Mouse (Mus musculus): ENCODE results near the gene Naa80. TPM values are rescaled to one million over a fixed set of nuclear protein-coding genes. Genes with fewer than 3 reads are reported as not detected.

The Naa80 gene
- 15.1 and 19.1 TPM in 2 replicates for polyA plus RNA-seq (2015; fragmentation: Nextera tagmentation; extraction: Ambion mirVana)

DNA sequence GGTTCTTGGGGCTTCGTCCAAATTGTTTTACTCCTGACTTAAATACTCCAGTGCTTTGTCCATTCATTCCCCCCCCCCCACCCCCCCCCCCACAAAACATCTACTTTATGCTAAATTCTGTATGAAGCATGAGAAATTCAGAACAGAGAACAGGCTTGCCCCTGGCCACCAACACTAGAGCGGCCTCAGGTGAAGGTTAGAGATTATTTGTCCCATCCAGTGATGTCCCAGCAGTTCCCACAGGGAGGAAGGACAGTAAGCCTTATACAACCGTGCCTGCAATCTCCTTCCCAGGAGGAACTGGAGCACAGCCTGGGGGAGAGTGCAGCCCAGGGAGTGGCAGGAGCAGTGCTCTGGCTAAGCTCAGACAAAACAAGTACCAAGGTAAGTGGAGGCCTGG lies at the start of gene Naa80:
TSS of gene Naa80 (plus strand) at position 301 of the 400 bp plus-strand sequence.
- H3K9me3 ChIP-seq = no peaks in the 10 kb centered on the region
- no peak for ATAC-seq
- H3K4me1 ChIP-seq (replicated peaks) = peaks cover 36% of the 10 kb centered on the region
- 69% methylated on average over 3 of the region's 3 CpGs for WGBS
- H3K9ac ChIP-seq = 0 out of 2 replicates have a peak within 1 kb of the TSS, but pooled peaks have one; percentile 8
- H3K27ac ChIP-seq = no peak within 1 kb of the TSS; the same call in 1 of the 2 replicates
- H3K4me2 ChIP-seq (replicated peaks) = no peak within 1 kb of the TSS
- no peaks in the 10 kb centered on the region for H3K27me3 ChIP-seq (replicated peaks)
- peaks cover 10% of the 10 kb centered on the region for H3K36me3 ChIP-seq
- H3K4me3 ChIP-seq (replicated peaks) = no peak within 1 kb of the TSS

DNA sequence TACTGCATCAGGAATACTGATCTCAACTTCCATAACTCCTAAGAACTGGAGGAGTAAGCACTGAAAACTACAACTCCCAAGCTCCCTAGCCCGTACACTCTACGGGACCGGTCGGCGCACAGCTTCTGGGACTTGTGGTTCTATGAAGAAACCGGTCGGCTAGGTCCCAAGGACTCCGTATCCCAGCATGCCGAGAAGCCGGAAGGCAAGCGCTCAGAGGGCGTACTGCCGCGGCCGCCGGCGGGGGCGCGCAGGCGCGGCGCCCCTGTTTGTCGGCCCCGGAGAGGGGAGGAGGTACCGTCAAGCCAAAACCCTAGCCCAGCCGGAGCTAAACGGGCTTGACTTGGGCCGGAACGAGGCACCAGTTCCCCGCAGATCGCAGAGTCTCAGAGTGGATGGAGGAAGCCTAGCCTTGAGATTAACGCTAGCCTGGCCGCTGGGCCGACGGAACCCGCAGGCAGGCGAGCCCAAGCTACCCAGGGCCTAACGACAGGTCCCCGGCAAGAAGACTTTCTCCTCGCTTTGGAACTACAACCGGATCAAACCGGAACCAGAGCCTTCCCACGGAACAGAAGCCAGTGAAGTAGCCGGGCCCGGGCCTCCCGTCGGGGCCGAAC lies 44.8 kb upstream of the Naa80 start, which contains the start of gene Tmem115:
TSS of gene Tmem115 (plus strand) at position 155 of the 617 bp plus-strand sequence.
- Histone ChIP-seq H3K36me3 (peaks cover 10% of the 10 kb centered on the region; the same call in 1 of the 2 replicates), H3K4me2 (replicated peaks) (peak within 1 kb of the TSS; percentile 92), H3K9me3 (no peaks in the 10 kb centered on the region), H3K4me1 (replicated peaks) (peaks cover 21% of the 10 kb centered on the region), H3K27me3 (replicated peaks) (no peaks in the 10 kb centered on the region), H3K27ac (peak within 1 kb of the TSS; percentile 79), H3K4me3 (replicated peaks) (peak within 1 kb of the TSS; percentile 76), H3K9ac (peak within 1 kb of the TSS; percentile 79)
- whole genome bisulfite sequencing = under 1% methylated on average over 48 of the region's 48 CpGs
- peak; percentile 98 for ATAC-seq

DNA sequence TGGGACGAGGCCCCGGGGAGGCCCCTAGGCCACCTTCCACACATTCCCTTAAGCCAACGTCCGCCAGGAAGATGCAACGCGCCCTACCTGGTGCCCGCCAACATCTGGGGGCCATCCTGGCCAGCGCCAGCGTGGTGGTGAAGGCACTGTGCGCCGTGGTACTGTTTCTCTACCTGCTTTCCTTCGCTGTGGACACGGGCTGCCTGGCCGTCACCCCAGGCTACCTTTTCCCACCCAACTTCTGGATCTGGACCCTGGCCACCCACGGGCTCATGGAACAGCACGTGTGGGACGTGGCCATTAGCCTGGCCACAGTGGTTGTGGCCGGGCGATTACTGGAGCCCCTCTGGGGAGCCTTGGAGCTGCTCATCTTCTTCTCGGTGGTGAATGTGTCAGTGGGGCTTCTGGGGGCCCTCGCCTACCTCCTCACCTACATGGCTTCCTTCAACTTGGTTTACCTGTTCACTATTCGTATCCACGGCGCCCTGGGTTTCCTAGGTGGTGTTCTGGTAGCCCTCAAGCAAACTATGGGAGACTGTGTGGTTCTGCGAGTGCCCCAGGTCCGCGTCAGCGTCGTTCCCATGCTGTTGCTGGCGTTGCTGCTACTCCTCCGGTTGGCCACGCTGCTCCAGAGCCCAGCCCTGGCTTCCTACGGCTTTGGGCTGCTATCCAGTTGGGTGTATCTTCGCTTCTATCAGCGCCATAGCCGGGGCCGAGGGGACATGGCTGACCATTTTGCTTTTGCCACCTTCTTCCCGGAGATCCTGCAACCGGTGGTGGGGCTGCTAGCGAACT lies 44.1 kb upstream of the Naa80 start:
- Histone ChIP-seq H3K9me3 (no peaks in the 10 kb centered on the region), H3K4me2 (replicated peaks) (peak overlapping the region; percentile 92), H3K4me3 (replicated peaks) (peak overlapping the region; percentile 76), H3K9ac (peak overlapping the region; percentile 79), H3K27ac (peak overlapping the region; percentile 79), H3K36me3 (peaks cover 10% of the 10 kb centered on the region; the same call in 1 of the 2 replicates), H3K4me1 (replicated peaks) (peaks cover 21% of the 10 kb centered on the region), H3K27me3 (replicated peaks) (no peaks in the 10 kb centered on the region)
- peak; percentile 3 for ATAC-seq
- whole genome bisulfite sequencing = under 1% methylated on average over 40 of the region's 40 CpGs

DNA sequence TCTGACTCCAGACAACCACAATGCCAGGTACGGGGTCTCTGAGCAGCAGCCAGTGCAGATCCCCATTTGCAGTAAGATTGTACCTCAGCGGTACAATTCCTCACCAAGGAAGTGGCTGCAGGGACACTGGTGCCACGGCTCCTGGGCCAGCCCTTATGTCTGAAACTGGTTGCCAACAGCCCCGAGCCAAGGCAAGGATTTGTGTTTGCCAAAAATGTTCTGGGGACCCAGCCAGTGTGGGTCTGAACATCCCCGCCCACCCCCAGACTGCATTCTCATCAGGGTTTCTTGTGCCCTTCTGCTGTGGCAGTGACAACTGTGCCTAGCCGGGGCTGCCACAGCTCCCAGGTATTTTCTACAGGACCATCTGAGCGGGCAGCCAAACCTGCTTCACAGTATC lies 40.5 kb upstream of the Naa80 start:
- WGBS = 93% methylated on average over 7 of the region's 7 CpGs

DNA sequence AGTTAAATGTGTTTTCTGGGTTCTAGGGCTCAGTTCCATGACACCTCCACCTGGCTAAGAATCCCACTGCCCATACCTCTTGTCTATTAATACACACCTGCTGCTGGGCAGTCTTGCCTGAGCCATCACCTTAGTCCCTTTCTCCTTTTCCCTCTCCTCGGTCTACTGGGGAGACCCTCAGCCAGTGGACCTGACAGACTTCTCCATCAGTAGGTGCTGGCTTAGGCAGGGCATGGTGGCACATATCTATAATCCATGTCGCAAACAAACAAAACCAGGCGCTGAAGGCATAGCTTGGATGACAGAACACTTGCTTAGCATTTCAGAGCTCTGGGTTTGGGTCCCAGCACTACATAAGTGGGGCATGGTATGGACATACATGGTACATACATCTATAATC lies 40.0 kb upstream of the Naa80 start:
- no peaks in the 10 kb centered on the region for H3K9me3 ChIP-seq

More for the DNA sequence above, 40.5 kb upstream of the Naa80 start:
- no peak overlapping the region for H3K4me2 ChIP-seq (replicated peaks)
- peaks cover 14% of the 10 kb centered on the region; the same call in 1 of the 2 replicates for H3K36me3 ChIP-seq
- no peaks in the 10 kb centered on the region for H3K27me3 ChIP-seq (replicated peaks)
- peaks cover 37% of the 10 kb centered on the region for H3K4me1 ChIP-seq (replicated peaks)
- no peaks in the 10 kb centered on the region for H3K9me3 ChIP-seq
- no peak overlapping the region for H3K4me3 ChIP-seq (replicated peaks)
- H3K27ac ChIP-seq = no peak overlapping the region
- no peak for ATAC-seq
- H3K9ac ChIP-seq = no peak overlapping the region

DNA sequence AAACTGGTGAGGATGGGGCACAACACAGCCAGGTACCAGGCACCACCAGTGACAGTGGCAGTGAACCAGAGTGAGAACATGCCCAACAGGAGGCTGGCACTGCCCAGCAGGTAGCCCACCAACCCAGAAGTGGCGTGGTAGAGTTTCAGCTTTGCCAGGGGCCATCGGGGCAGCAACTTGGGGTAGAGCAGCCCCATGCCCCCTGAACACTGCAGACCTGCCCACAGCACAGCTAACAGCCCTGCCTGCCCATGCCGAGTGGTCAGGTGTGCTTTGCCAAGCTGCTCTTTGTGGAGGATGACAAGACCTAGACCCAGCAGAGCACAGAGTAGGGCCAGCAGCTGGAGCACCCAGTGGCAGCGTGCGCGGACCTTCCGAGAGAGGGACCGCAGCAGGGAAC lies 38.7 kb upstream of the Naa80 start:
- Histone ChIP-seq H3K27me3 (replicated peaks) (no peaks in the 10 kb centered on the region), H3K9ac (no peak overlapping the region), H3K4me1 (replicated peaks) (peaks cover 37% of the 10 kb centered on the region), H3K9me3 (no peaks in the 10 kb centered on the region), H3K27ac (no peak overlapping the region), H3K36me3 (peaks cover 18% of the 10 kb centered on the region; the same call in 1 of the 2 replicates), H3K4me2 (replicated peaks) (no peak overlapping the region), H3K4me3 (replicated peaks) (no peak overlapping the region)
- 93% methylated on average over 8 of the region's 8 CpGs for WGBS
- no peak for ATAC-seq

More for the DNA sequence above, 40.0 kb upstream of the Naa80 start:
- 89% methylated on average over 3 of the region's 3 CpGs for WGBS
- peaks cover 37% of the 10 kb centered on the region for H3K4me1 ChIP-seq (replicated peaks)
- no peak overlapping the region for H3K27ac ChIP-seq
- no peak overlapping the region for H3K9ac ChIP-seq
- no peak for ATAC-seq
- no peaks in the 10 kb centered on the region for H3K27me3 ChIP-seq (replicated peaks)
- H3K4me2 ChIP-seq (replicated peaks) = no peak overlapping the region
- H3K4me3 ChIP-seq (replicated peaks) = no peak overlapping the region
- H3K36me3 ChIP-seq = peaks cover 14% of the 10 kb centered on the region; the same call in 1 of the 2 replicates

DNA sequence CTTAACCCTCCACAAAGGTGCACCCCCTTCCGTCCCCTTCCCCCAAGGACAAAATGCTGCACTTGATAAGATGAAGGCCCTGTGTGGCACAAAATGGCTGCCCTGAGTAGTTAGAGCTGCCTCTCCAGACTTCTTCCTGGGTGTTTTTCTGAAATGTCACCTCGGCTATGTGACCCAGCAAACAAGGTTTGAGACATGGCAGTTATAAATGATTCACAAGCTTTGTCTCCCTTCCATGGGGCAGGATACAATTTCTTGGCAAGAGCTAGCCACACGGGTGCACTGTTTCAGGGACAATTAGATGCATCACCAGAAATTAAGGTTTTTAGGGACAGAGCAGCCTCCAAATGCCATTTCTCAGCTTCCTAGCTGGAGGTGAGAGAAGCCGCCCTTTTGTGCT lies 38.3 kb upstream of the Naa80 start:
- Histone ChIP-seq H3K4me2 (replicated peaks) (peak overlapping the region; percentile 83; the same call in 1 of the 2 replicates), H3K27ac (no peak overlapping the region), H3K4me1 (replicated peaks) (peaks cover 37% of the 10 kb centered on the region), H3K9me3 (no peaks in the 10 kb centered on the region), H3K36me3 (peaks cover 18% of the 10 kb centered on the region; the same call in 1 of the 2 replicates), H3K4me3 (replicated peaks) (no peak overlapping the region), H3K27me3 (replicated peaks) (no peaks in the 10 kb centered on the region), H3K9ac (no peak overlapping the region)
- 73% methylated on average over 4 of the region's 4 CpGs for WGBS
- ATAC-seq = no peak

DNA sequence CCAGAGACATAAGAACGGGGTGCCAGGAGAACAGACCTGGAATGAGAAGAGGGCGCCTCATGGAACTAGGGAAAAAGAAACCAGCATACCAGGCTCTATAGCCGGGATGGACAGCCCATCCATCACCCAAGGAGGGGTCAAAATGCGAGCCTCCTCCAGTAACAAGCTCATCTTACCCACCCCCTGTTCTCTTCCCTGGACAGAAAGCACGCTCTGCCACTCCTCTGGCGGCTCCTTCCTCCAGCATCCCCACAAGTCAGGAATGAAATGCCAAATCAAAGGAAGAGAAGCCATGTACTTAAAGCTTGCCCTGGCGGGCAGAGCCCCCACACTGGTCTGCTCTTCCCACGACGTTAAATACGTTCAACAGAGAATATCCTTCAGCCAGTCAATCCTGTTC lies 37.7 kb upstream of the Naa80 start:
- WGBS = 30% methylated on average over 10 of the region's 10 CpGs

DNA sequence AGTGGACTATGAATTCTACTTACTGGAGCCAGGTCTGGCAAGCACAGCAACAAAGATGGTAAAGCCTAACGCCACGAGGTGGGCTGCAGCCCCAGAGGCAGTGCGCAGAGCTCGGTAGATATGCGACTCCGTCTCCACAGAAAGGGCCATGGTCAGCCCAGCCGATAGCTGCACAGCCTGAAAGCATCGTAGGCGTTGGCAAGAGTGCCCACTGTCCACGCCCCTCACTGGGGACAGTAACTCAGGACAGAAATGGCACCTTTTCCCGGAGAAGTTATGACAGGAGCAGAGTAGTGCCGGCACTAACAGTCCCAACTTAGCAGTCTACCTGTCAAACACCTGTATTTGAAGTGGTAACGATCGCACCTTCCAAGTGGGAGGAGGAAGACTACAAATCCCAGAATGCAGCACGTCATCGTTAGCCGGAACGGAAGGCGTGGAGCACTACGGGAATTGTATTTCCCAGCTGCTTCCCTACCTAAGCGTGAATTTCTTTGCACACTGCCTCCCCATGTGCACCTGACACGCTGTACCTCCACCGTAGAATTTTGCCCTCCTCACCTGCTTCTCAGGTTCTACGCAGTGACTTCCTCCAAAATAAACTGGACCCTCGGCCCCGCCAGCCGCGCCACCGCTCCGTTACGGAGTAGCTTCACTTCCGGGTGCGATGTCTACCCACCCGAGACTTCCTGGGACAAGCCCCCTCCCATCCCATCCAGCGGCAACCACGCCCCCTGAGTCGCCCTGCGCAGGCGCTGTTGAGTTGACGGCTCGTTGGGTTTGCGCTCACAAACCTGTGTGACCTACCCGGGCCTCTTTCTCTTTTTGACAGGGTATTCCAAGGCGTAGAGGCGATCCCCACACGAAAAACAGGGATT lies 37.0 kb upstream of the Naa80 start, which contains the start of the genes Cyb561d2 and Nprl2:
TSS of gene Cyb561d2 (minus strand) at position 720 of the 878 bp plus-strand sequence.
TSS of gene Nprl2 (plus strand) at position 753 of the 878 bp plus-strand sequence.
- Histone ChIP-seq H3K4me1 (replicated peaks) (peaks cover 29% of the 10 kb centered on the region), H3K27me3 (replicated peaks) (no peaks in the 10 kb centered on the region), H3K4me3 (replicated peaks) (peak within 1 kb of the TSS; percentile 59), H3K4me2 (replicated peaks) (peak within 1 kb of the TSS; percentile 83), H3K27ac (peak within 1 kb of the TSS; percentile 48; the same call in 1 of the 2 replicates), H3K36me3 (peaks cover 18% of the 10 kb centered on the region; the same call in 1 of the 2 replicates), H3K9me3 (no peaks in the 10 kb centered on the region), H3K9ac (peak within 1 kb of the TSS; percentile 61)
- WGBS = under 1% methylated on average over 46 of the region's 46 CpGs
- peak; percentile 93 for ATAC-seq

More for the DNA sequence above, 37.7 kb upstream of the Naa80 start:
- Histone ChIP-seq H3K4me3 (replicated peaks) (peak overlapping the region; percentile 59; the same call in 1 of the 2 replicates), H3K4me1 (replicated peaks) (peaks cover 31% of the 10 kb centered on the region), H3K27me3 (replicated peaks) (no peaks in the 10 kb centered on the region), H3K9me3 (no peaks in the 10 kb centered on the region), H3K9ac (no peak overlapping the region), H3K4me2 (replicated peaks) (peak overlapping the region; percentile 83), H3K27ac (peak overlapping the region; percentile 13; the same call in 1 of the 2 replicates), H3K36me3 (peaks cover 18% of the 10 kb centered on the region; the same call in 1 of the 2 replicates)
- ATAC-seq = no peak

DNA sequence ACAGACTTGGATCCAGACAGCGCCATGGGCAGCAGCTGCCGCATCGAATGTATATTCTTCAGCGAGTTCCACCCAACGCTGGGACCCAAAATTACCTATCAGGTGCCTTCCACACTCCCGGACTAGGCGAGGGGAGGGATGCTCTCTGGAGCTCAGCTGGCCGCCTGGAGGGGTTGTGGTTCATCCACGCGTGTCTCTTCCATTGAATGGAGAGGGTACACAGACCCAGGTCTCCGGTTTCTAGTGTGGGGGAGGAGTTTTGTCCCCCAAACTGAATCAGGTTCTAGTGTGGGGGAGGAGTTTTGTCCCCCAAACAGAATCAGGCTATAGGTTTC lies 36.4 kb upstream of the Naa80 start:
- H3K4me3 ChIP-seq (replicated peaks) = peak overlapping the region; percentile 59
- H3K4me2 ChIP-seq (replicated peaks) = peak overlapping the region; percentile 83
- H3K4me1 ChIP-seq (replicated peaks) = peaks cover 28% of the 10 kb centered on the region
- 0 out of 2 replicates have a peak overlapping the region, but pooled peaks have one; percentile 48 for H3K27ac ChIP-seq
- WGBS = under 1% methylated on average over 11 of the region's 11 CpGs
- H3K9ac ChIP-seq = peak overlapping the region; percentile 61
- no peaks in the 10 kb centered on the region for H3K9me3 ChIP-seq
- ATAC-seq = peak; percentile 27
- H3K27me3 ChIP-seq (replicated peaks) = no peaks in the 10 kb centered on the region
- H3K36me3 ChIP-seq = peaks cover 18% of the 10 kb centered on the region; the same call in 1 of the 2 replicates

DNA sequence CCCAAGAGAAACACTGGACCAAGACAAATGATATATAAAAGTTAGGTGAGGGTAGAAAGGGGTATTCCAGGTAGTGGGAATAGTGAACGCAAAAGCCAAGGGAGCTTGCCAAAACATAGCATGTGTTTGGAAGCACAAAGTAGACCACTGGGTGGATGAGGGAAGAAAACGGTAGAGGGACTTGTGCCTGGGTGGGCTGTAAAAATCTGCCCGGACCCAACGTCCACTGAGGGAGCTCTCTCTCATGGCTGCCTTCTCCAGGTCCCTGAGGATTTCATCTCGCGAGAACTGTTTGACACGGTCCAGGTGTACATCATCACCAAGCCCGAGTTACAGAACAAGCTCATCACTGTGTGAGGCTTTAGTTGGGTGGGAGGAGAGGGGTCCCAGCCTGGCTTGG lies 36.0 kb upstream of the Naa80 start:
- Histone ChIP-seq H3K36me3 (peaks cover 16% of the 10 kb centered on the region; the same call in 1 of the 2 replicates), H3K27ac (no peak overlapping the region), H3K9ac (no peak overlapping the region), H3K4me2 (replicated peaks) (peak overlapping the region; percentile 83), H3K9me3 (no peaks in the 10 kb centered on the region), H3K4me3 (replicated peaks) (peak overlapping the region; percentile 59), H3K4me1 (replicated peaks) (peaks cover 28% of the 10 kb centered on the region), H3K27me3 (replicated peaks) (no peaks in the 10 kb centered on the region)
- 44% methylated on average over 8 of the region's 8 CpGs for WGBS
- no peak for ATAC-seq
